Mouse (Mus musculus) liver, embryonic 15.5 days (tissue): ENCODE measurements around the gene Lrfn2. TPM values are rescaled to one million over a fixed set of nuclear protein-coding genes. Genes with fewer than 3 reads are reported as not detected.

ENCODE experiments used
- ATAC-seq: fragments of 200-750 bp; cut with Nextera tagmentation; 2 replicates; pipeline ENCODE4 v1.8.0; 2017; ENCODE audit warnings: moderate number of reproducible peaks, mild to moderate bottlenecking, moderate library complexity; ENCODE audit not compliant: insufficient read depth
- H3K27ac ChIP-seq: fragments of 300-500 bp; sonication (generic); replicated peaks from 2 replicates; pipeline ENCODE4 v1.5.1; 2015; ENCODE audit warnings: mild to moderate bottlenecking, inconsistent platforms
- H3K27me3 ChIP-seq: fragments of 300-500 bp; sonication (generic); 2 replicates; pipeline ENCODE4 v1.6.1; 2015; ENCODE audit warnings: mild to moderate bottlenecking, inconsistent platforms
- H3K36me3 ChIP-seq: fragments of 300-500 bp; sonication (generic); replicated peaks from 2 replicates; pipeline ENCODE4 v1.6.1; 2015; ENCODE audit warnings: moderate library complexity, mild to moderate bottlenecking, inconsistent platforms
- H3K4me1 ChIP-seq: fragments of 300-500 bp; sonication (generic); replicated peaks from 2 replicates; pipeline ENCODE4 v1.6.1; 2015; ENCODE audit warnings: inconsistent platforms
- H3K4me2 ChIP-seq: fragments of 300-500 bp; sonication (generic); 2 replicates; pipeline ENCODE4 v1.6.1; 2015; ENCODE audit warnings: moderate library complexity, mild to moderate bottlenecking, inconsistent platforms
- H3K4me3 ChIP-seq: fragments of 300-500 bp; sonication (generic); replicated peaks from 2 replicates; pipeline ENCODE4 v1.5.1; 2015; ENCODE audit warnings: mild to moderate bottlenecking, inconsistent platforms
- H3K9ac ChIP-seq: fragments of 300-500 bp; sonication (generic); 2 replicates; pipeline ENCODE4 v1.6.1; 2015; ENCODE audit warnings: moderate library complexity, mild to moderate bottlenecking, inconsistent platforms
- H3K9me3 ChIP-seq: fragments of 300-500 bp; sonication (generic); replicated peaks from 2 replicates; pipeline ENCODE4 v1.6.1; 2016; ENCODE audit warnings: inconsistent platforms
- WGBS: fragments of 180-500 bp; shearing (Covaris S2); methylation state at CpG from one replicate; pipeline ENCODE4 v1.1.7; 2015; ENCODE audit warnings: mixed read lengths; ENCODE audit not compliant: insufficient replicate concordance; 5-methylcytosine and 5-hydroxymethylcytosine counted together
- microRNA-seq: library from miRNA; unstranded; fragments of <30 nt; microRNA quantifications from one replicate; pipeline ENCODE4, GENCODE M21; 2016
- polyA plus RNA-seq: library from polyadenylated mRNA; unstranded; fragments of >200 nt; fragmentation: Nextera tagmentation; extraction: Ambion mirVana; gene quantifications from 2 replicates; pipeline ENCODE4 v1.2.1, GENCODE M21; 2015

Lrfn2 gene
- polyA plus RNA-seq, 1 experiment from 2014 or later = not detected

DNA sequence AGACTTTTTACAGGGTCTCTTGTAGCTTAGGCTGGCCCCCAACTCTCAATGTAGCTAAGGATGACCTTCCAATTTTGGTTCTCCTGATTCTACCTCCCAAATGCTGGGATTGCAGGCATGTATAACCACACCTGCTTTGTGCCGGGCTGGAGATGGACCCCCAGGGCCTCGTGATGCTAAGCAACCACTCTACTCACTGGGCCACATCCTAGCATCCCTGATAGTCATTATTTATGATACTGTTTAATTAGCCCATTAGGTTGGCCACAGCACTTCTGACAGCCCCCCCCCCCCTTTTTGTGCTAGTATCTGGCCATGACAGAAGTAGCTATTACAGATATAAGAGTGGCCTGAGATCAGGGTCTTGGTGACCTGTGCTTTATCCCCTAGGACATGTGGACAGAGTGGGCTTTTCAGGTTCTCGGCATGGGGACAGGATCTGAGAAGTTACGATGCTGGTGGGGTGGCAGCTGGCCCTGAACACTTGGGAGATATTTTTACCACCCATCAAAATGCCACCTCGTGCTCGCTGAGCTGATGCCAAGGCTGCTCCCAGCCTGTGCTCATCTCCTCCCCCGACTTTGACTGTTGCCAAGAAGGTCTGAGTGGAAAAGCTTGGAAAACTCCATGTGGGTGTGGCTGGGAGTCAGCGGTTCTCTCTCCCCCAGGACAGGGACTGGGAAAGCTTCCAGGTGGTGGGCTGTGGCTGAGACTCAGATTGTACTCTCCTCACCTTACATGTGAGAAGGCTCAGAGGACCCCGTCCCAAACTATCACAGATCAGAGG lies 151.6 kb downstream of the Lrfn2 start:
- Histone ChIP-seq H3K27ac (no peak overlapping the region), H3K4me2 (no peak overlapping the region), H3K36me3 (no peaks in the 10 kb centered on the region), H3K9ac (no peak overlapping the region), H3K4me3 (no peak overlapping the region), H3K4me1 (no peaks in the 10 kb centered on the region), H3K9me3 (no peaks in the 10 kb centered on the region), H3K27me3 (no peaks in the 10 kb centered on the region)
- no peak for ATAC-seq
- 50% methylated on average over 9 of the region's 9 CpGs for WGBS

DNA sequence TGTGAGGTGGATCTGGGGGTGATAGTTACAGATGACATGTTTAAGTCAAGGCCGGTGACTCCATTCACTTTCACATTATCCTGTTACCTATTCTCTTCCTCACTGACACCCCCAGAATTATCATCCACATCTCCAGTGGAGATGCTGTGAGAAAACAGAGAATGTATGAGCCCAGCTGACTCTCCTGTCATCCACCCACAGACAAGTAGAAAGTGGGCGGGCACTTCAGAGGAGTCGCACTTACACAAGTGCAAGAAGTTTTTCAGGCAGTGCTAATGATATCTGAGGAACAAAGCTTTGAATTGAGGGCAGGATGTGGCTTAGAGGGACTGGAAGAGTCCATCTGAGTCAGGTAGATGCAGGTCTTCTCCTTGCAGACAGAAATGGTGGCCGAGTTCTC lies 152.9 kb downstream of the Lrfn2 start:
- no peak for ATAC-seq
- Histone ChIP-seq H3K4me1 (no peaks in the 10 kb centered on the region), H3K27me3 (no peaks in the 10 kb centered on the region), H3K36me3 (no peaks in the 10 kb centered on the region), H3K4me2 (no peak overlapping the region), H3K4me3 (no peak overlapping the region), H3K27ac (no peak overlapping the region), H3K9ac (no peak overlapping the region), H3K9me3 (no peaks in the 10 kb centered on the region)
- WGBS = 68% methylated on average over 4 of the region's 4 CpGs

DNA sequence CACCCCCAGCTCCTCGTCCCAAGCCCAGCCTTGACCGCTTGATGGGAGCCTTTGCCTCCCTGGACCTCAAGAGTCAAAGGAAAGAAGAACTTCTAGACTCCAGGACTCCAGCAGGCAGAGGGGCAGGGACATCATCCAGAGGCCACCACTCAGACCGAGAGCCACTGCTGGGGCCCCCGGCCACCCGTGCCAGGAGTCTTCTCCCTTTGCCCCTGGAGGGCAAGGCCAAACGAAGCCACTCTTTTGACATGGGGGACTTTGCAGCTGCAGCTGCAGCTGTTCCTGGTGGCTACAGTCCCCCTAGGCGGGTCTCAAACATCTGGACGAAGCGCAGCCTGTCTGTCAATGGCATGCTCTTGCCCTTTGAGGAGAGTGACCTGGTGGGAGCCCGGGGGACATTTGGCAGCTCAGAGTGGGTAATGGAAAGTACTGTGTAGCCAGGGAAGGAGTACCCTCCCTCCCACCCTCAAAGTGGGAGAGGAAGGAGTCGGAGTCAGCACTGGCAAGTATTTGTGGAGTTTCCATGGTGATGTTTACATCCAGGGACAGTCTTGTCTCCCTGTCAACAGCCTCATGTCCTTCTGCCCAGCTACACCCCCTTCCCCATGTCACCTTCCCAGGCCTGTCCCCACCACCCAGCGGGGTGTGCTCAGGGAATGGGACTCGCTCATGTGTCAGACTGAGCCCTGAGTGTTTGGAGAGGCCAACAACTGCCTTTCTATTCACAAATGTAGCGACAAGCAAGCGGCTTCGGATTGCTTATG lies 164.8 kb downstream of the Lrfn2 start:
- H3K4me1 ChIP-seq = no peaks in the 10 kb centered on the region
- H3K4me3 ChIP-seq = no peak overlapping the region
- no peak overlapping the region for H3K4me2 ChIP-seq
- no peak overlapping the region for H3K27ac ChIP-seq
- no peaks in the 10 kb centered on the region for H3K36me3 ChIP-seq
- H3K27me3 ChIP-seq = no peaks in the 10 kb centered on the region
- WGBS = 60% methylated on average over 16 of the region's 16 CpGs
- no peak overlapping the region for H3K9ac ChIP-seq
- H3K9me3 ChIP-seq = no peaks in the 10 kb centered on the region
- no peak for ATAC-seq

DNA sequence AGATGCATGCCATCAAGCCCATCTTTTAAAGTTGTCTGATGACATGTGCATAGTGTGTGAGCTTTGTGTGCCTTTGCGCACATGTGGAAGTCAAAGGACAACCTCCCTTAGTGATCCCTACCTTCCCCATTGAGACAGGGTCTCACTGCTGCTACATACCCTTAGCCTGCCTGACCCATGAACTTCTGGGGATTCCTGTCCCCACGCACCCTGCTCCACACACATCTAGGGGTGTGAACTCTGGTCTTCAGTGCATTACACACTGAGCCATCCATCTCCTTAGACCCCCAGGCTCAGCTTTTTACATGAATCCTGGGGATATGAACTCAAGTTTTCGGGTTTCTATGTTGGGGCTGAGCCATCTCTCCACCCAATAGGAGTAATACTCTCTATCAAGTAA lies 179.2 kb downstream of the Lrfn2 start:
- ATAC-seq = no peak
- WGBS = 48% methylated on average over 3 of the region's 3 CpGs
- H3K9ac ChIP-seq = no peak overlapping the region

DNA sequence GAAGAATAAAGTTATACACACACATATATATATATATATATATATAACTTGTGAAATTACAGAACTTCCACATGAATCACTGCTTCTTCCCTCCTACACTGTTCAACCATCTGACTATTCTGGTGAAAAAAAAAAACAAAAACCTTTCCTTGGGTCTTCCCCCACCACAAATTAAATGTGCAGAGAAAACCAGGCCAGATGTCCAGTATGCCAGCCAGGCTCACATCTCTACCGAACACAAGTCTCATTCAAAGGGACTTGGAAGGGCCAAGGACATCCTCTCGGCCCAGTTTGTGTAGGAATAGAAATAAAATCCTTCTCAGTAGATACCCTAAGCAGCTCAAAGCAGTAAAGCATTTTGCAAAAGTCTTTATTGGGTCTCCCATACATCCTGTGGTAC lies 179.7 kb downstream of the Lrfn2 start:
- no peak overlapping the region for H3K4me2 ChIP-seq
- H3K27ac ChIP-seq = no peak overlapping the region
- 68% methylated on average over 2 of the region's 2 CpGs for WGBS
- no peak overlapping the region for H3K9ac ChIP-seq
- no peaks in the 10 kb centered on the region for H3K36me3 ChIP-seq
- no peaks in the 10 kb centered on the region; the same call in 1 of the 2 replicates for H3K9me3 ChIP-seq
- H3K4me1 ChIP-seq = no peaks in the 10 kb centered on the region
- no peak for ATAC-seq
- no peaks in the 10 kb centered on the region for H3K27me3 ChIP-seq
- H3K4me3 ChIP-seq = no peak overlapping the region

More for the DNA sequence above, 179.2 kb downstream of the Lrfn2 start:
- H3K27ac ChIP-seq = no peak overlapping the region
- H3K4me2 ChIP-seq = no peak overlapping the region
- H3K4me1 ChIP-seq = no peaks in the 10 kb centered on the region
- H3K36me3 ChIP-seq = no peaks in the 10 kb centered on the region
- no peaks in the 10 kb centered on the region; the same call in 1 of the 2 replicates for H3K9me3 ChIP-seq
- no peak overlapping the region for H3K4me3 ChIP-seq
- no peaks in the 10 kb centered on the region for H3K27me3 ChIP-seq

DNA sequence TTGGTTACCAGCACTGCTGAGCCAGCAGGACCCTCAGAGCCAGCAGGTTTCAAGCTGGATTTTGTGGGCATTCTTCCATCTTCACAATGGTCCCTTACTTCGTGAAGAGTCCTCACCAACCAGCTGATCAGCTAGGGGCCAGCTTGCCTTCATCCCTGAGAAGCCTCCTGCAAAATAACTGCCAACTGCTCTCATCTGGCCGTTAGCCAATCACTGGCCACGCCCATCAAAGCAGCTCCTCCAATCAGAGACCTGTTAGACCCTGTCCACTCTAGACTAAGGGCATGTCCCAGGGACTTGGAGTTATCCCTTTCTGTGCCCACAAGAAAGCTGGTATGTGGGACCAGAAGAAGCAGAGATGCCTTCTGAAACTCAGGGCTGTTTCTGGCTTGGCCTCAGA lies 181.2 kb downstream of the Lrfn2 start:
- Histone ChIP-seq H3K4me1 (no peaks in the 10 kb centered on the region), H3K4me3 (no peak overlapping the region), H3K27me3 (no peaks in the 10 kb centered on the region), H3K9ac (no peak overlapping the region), H3K27ac (no peak overlapping the region), H3K36me3 (no peaks in the 10 kb centered on the region), H3K4me2 (no peak overlapping the region), H3K9me3 (no peaks in the 10 kb centered on the region; the same call in 1 of the 2 replicates)
- WGBS = 37% methylated on average over 3 of the region's 3 CpGs
- no peak for ATAC-seq

DNA sequence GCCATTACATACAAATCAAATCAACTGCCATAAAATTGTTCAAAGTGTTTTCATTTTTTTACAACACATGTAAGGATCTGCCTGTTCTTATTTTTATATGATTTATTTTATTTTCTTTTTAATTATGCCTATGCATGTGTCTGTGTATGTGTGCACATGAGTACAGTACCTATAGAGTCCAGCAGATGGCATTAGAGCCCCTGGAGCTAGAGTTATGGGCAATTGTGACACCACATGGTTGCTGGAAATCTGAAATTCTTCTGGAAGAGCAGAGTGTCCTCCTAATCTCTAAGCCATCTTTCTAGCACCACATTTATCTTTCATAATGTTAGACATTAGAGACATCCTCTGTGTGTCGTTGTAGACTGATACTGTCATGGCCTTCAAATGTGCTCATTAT lies 192.0 kb downstream of the Lrfn2 start:
- Histone ChIP-seq H3K4me3 (no peak overlapping the region), H3K4me1 (no peaks in the 10 kb centered on the region), H3K9ac (no peak overlapping the region), H3K9me3 (no peaks in the 10 kb centered on the region), H3K36me3 (no peaks in the 10 kb centered on the region), H3K27me3 (no peaks in the 10 kb centered on the region), H3K4me2 (no peak overlapping the region), H3K27ac (no peak overlapping the region)
- 64% methylated on average over 1 of the region's 1 CpGs for WGBS
- ATAC-seq = no peak

DNA sequence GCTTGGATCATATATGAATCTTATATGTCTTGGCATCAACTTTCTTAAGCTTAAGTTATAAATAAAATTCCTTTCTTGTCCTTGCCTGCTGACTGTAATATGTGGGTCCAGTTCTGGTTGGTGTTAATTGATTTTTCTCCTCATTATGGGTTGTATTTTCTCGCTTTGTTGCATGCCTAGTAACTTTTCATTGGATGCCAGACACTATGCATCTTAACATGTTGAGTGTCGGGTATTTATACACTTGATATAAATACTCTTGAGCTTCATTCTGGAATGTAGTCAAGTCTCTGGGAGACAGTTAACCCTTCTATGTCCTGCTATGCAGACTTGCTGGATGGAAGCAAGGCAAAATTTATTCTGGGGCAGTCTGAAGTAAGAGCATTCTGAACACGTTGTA lies 192.5 kb downstream of the Lrfn2 start:
- H3K9me3 ChIP-seq = no peaks in the 10 kb centered on the region
- H3K4me1 ChIP-seq = no peaks in the 10 kb centered on the region
- no peak for ATAC-seq
- H3K27ac ChIP-seq = no peak overlapping the region
- no peak overlapping the region for H3K4me2 ChIP-seq
- 54% methylated on average over 3 of the region's 3 CpGs for WGBS
- no peak overlapping the region for H3K4me3 ChIP-seq
- no peaks in the 10 kb centered on the region for H3K36me3 ChIP-seq
- no peaks in the 10 kb centered on the region for H3K27me3 ChIP-seq
- H3K9ac ChIP-seq = no peak overlapping the region

Small RNAs within 50 kb of the gene (microRNA-seq; reads per million reads assigned to microRNA genes)
- gene Gm44304 = not detected
